Mouse (Mus musculus): Measurements from ENCODE around the gene Olfr1258.
"Not testable (repeated sequence)": the region's sequence is repeated elsewhere in the genome, so short reads cannot be mapped to it uniquely, and the experiment has no call there.

Gene Olfr1258

DNA sequence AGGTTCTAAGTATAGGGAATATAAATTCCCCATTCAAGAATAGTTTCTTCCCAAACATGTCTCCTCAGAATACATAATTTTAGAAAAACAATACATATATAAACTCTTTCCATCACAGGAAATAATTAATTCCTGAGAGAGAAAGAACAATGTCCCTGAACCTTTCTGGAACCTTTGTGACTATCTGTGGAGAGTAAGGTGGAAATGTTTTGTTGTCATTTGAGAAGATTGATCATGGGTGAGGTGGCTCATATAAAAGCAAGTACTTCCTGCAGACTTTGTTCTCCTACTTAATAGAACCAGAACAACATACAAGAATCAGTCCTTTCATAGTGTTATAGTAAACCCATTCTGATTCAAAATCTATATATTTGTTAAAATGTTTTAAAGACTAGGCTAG lies at the start of gene Olfr1258:
TSS of gene Olfr1258 (plus strand) at position 301 of the 400 bp plus-strand sequence.
- DNase-seq (ENCODE audit: low spot score), result no peak

DNA sequence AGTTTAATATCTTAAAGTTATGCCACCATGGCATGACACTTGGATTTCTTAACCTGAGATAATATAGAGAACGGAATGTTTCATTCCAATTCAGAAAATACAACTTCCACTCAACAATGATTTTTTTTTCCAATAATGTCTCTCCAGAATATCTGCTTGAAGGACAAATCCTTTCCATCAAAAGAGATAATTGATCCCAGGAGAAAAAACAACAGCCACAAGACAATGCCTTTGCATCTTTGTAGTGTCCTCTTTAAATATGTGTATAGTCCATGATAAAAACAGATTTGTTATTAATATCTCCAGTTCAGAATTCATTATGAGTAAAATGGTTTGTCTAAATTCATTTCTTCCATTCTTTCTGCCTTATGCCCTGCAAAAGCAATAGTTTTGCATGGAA lies 49.0 kb upstream of the Olfr1258 start, which contains the start of gene Olfr1257:
TSS of gene Olfr1257 (plus strand) at position 301 of the 400 bp plus-strand sequence.
- DNase-seq (ENCODE audit: low spot score), result no peak

DNA sequence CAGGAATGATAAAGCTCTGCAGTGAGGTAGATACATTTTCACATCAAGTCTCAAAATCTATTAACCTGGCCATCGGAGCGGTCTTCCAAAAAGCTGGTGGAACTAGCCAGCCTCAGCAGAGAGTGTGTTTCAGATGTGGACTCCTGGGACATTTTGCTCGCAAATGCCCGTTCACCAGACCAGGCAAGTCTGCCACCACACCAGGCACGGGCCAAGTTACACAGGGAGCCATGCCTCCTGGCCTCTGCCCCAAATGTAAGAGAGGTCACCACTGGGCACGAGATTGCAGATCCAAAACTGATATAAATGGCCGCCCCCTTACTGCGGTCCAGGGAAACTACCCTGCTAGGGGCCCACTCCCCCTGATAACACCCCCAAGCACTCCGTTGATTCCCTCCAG lies 14.5 kb upstream of the Olfr1258 start:
- DNase-seq (ENCODE audit: low spot score), result not testable (repeated sequence)

DNA sequence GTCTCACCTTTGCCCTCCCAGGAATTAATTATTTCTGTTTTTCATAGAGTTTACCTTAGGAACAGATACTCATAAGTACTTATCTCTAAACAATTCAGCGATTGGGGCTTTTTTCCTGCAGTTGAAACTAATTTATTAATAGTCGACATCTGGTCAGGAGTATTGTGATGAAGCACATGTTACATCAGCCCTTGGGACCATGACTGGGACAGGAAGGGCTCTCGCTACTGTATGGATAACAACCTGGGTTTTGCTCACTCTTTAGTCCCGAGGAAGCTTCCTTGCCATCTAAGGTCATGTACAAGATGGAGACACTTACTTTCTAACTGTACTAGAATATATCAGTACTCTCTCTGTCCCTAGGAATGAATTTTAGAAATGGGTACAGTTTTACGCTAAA lies 21.5 kb downstream of the Olfr1258 start, which contains the start of gene Olfr1259:
TSS of gene Olfr1259 (minus strand) at position 101 of the 400 bp plus-strand sequence.
- DNase-seq (ENCODE audit: low spot score), result no peak

DNA sequence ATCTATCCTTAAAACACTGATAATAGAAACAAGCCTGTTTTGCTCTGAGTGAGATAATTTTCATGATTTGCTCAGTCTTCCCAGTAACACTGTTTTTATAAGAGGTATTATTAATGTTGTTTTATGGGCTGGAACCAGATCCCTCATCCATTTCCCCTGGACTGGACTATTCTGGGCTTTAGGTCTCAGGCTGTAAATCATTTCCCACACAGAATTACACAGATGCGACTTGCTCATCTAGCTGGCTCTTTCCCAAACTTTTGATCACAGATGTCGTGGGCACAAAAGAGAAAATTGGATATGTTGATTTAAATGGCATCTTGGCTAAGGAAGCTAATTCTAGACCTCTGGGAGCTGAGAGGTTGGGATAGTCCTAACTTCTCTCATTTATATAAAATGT lies 47.1 kb downstream of the Olfr1258 start, which contains the start of gene Olfr1260:
TSS of gene Olfr1260 (plus strand) at position 157 of the 400 bp plus-strand sequence.
- DNase-seq (ENCODE audit: low spot score), result no peak

DNA sequence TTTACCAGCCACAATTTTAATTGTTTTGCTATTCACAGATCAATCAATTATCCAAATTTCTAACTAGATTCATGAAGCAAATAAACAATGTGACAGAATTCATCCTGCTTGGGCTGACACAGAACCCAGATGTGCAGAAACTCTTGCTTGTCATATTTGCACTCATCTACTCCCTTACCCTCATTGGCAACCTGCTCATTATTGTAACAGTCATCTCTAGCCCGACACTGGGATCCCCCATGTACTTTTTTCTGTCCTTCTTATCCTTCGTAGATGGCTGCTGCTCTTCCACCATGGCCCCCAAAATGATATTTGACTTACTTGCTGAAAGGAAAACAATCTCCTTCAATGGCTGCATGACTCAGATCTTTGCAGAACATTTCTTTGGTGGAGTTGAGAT lies 50.6 kb downstream of the Olfr1258 start:
- DNase-seq (ENCODE audit: low spot score), result no peak

All from embryo, embryonic 10 days (tissue).